Comparison of ENCODE assay signal across 8 mouse cellular contexts in genomic region chr2:69885050-69885449, GRCm38 (mm10). TPM values are rescaled to one million over a fixed set of nuclear protein-coding genes. Genes with fewer than 3 reads are reported as not detected.
DNase-seq lines count a peak whose midpoint lies in the region; ATAC-seq and TF ChIP-seq lines count a peak whose summit lies in the region.

No protein-coding gene starts in this region.

- no peak for TF ChIP-seq CTCF in bone marrow, adult 2 months (IDR thresholded peaks at IDR 0.05; ENCODE audit: control insufficient read depth, insufficient read depth, low read length)

- H3K4me1 ChIP-seq in heart, embryonic 16.5 days (ENCODE audit: control insufficient read depth, insufficient read depth, low read length), result peaks cover 11% of the 10 kb centered on the region
- H3K4me1 ChIP-seq in bone marrow, adult 2 months (ENCODE audit: control insufficient read depth, insufficient read depth, low read length), result no peaks in the 10 kb centered on the region
- peaks cover 19% of the 10 kb centered on the region for H3K4me1 ChIP-seq in hindbrain, embryonic 10.5 days (replicated peaks)

- H3K36me3 ChIP-seq in heart, embryonic 16.5 days (ENCODE audit: control insufficient read depth, insufficient read depth), result no peaks in the 10 kb centered on the region
- H3K36me3 ChIP-seq in hindbrain, embryonic 10.5 days, result no peaks in the 10 kb centered on the region

- peak overlapping the region; percentile 74 for H3K27ac ChIP-seq in heart, embryonic 16.5 days (ENCODE audit: low read length)
- peak overlapping the region; percentile 36; the same call in 1 of the 2 replicates for H3K27ac ChIP-seq in bone marrow, adult 2 months (ENCODE audit: control insufficient read depth, insufficient read depth, low read depth, low read length, poor library complexity)
- H3K27ac ChIP-seq in hindbrain, embryonic 10.5 days, result peak overlapping the region; percentile 91

- no peak for ATAC-seq in heart, embryonic 16.5 days (replicated peaks; ENCODE audit: extremely low read depth, insufficient read depth, low FRiP score)

- H3K4me2 ChIP-seq in heart, embryonic 16.5 days (ENCODE audit: low read depth, low read length), result peak overlapping the region; percentile 78

- H3K27me3 ChIP-seq in heart, embryonic 16.5 days (ENCODE audit: control insufficient read depth, insufficient read depth, low read length), result no peaks in the 10 kb centered on the region
- no peaks in the 10 kb centered on the region for H3K27me3 ChIP-seq in hindbrain, embryonic 10.5 days (ENCODE audit: insufficient read depth, poor library complexity, severe bottlenecking)

- H3K4me3 ChIP-seq in heart, embryonic 16.5 days (ENCODE audit: low read length), result peak overlapping the region; percentile 77
- peak overlapping the region; percentile 78 for H3K4me3 ChIP-seq in bone marrow, adult 2 months (replicated peaks; ENCODE audit: control insufficient read depth, low read depth, low read length)
- H3K4me3 ChIP-seq in hindbrain, embryonic 10.5 days, result peak overlapping the region; percentile 81

- 4% methylated on average over 12 of the region's 12 CpGs for WGBS in heart, embryonic 16.5 days
- WGBS in bone marrow, adult 2 months, result 2% methylated on average over 12 of the region's 12 CpGs
- 7% methylated on average over 12 of the region's 12 CpGs for WGBS in hindbrain, embryonic 10.5 days

- no peak for DNase-seq in heart, adult 18-20 months
- no peak for DNase-seq in hindbrain, embryonic 10.5 days (ENCODE audit: low spot score)
- DNase-seq in lung, postnatal 36 days, result peak; percentile 14
- no peak for DNase-seq in thymus, postnatal 25 days
- no peak for DNase-seq in embryo, embryonic 9.5 days (ENCODE audit: extremely low spot score)
- DNase-seq in layer of hippocampus, adult 9-10 months (ENCODE audit: low spot score), result no peak

- peak overlapping the region; percentile 85 for H3K9ac ChIP-seq in heart, embryonic 16.5 days (ENCODE audit: low read length)

- TF ChIP-seq POLR2A in bone marrow, adult 2 months (IDR thresholded peaks at IDR 0.05; ENCODE audit: borderline replicate concordance, control insufficient read depth, low read depth, low read length), result no peak

- H3K9me3 ChIP-seq in heart, embryonic 16.5 days (replicated peaks; ENCODE audit: control insufficient read depth, low read length), result no peaks in the 10 kb centered on the region
- H3K9me3 ChIP-seq in hindbrain, embryonic 10.5 days, result no peaks in the 10 kb centered on the region

RNA-seq across cellular contexts. Expression of gene Mettl5, which starts 0.4 kb away (rescaled TPM):
- polyA plus RNA-seq in heart, embryonic 16.5 days (2015; fragmentation: Nextera tagmentation; extraction: Ambion mirVana), result 34.0 and 40.7 TPM in 2 replicates
- 10 to 100 TPM; 21.6 to 22.6 TPM for total RNA-seq in heart, adult 18-20 months (2021)
- 8.8 and 10.8 TPM in 2 replicates for polyA plus RNA-seq in bone marrow, adult 2 months (2011; ENCODE audit: insufficient read depth, insufficient read length, low replicate concordance, missing spikeins)
- polyA plus RNA-seq in hindbrain, embryonic 10.5 days (2016; fragmentation: Nextera tagmentation; extraction: Ambion mirVana), result 39.0 and 45.9 TPM in 2 replicates

RNA-seq across cellular contexts. Expression of gene Ubr3, which starts 12.0 kb away (rescaled TPM):
- polyA plus RNA-seq in heart, embryonic 16.5 days (2015; fragmentation: Nextera tagmentation; extraction: Ambion mirVana), result 10.5 and 11.1 TPM in 2 replicates
- total RNA-seq in heart, adult 18-20 months (2021), result 100 to 1,000 TPM; 120 to 124 TPM
- polyA plus RNA-seq in bone marrow, adult 2 months (2011; ENCODE audit: insufficient read depth, insufficient read length, low replicate concordance, missing spikeins), result 17.1 and 20.8 TPM in 2 replicates
- polyA plus RNA-seq in hindbrain, embryonic 10.5 days (2016; fragmentation: Nextera tagmentation; extraction: Ambion mirVana), result 10.9 and 13.6 TPM in 2 replicates

RNA-seq across cellular contexts. Expression of gene Ssb, which starts 23.7 kb away (rescaled TPM):
- 177 and 193 TPM in 2 replicates for polyA plus RNA-seq in heart, embryonic 16.5 days (2015; fragmentation: Nextera tagmentation; extraction: Ambion mirVana)
- total RNA-seq in heart, adult 18-20 months (2021), result 10 to 100 TPM; 58.9 to 66.2 TPM
- polyA plus RNA-seq in bone marrow, adult 2 months (2011; ENCODE audit: insufficient read depth, insufficient read length, low replicate concordance, missing spikeins), result 186 and 240 TPM in 2 replicates
- 215 and 355 TPM in 2 replicates for polyA plus RNA-seq in hindbrain, embryonic 10.5 days (2016; fragmentation: Nextera tagmentation; extraction: Ambion mirVana)

Comparison
In these comparisons a context has a peak if more than half of its experiments do, and no peak if none do; other contexts are left out.
1. H3K27ac ChIP-seq: peak in every context shown above with its lines; median percentile 91 in hindbrain, embryonic 10.5 days; 74 in heart, embryonic 16.5 days; 36 in bone marrow, adult 2 months.